Mouse (Mus musculus): ENCODE data around the gene Krtap31-2. TPM values are rescaled to one million over a fixed set of nuclear protein-coding genes. Genes with fewer than 3 reads are reported as not detected.

Krtap31-2 gene
- polyA plus RNA-seq (2014; fragmentation: Nextera tagmentation; extraction: Ambion mirVana), result not detected in 2 replicates

DNA sequence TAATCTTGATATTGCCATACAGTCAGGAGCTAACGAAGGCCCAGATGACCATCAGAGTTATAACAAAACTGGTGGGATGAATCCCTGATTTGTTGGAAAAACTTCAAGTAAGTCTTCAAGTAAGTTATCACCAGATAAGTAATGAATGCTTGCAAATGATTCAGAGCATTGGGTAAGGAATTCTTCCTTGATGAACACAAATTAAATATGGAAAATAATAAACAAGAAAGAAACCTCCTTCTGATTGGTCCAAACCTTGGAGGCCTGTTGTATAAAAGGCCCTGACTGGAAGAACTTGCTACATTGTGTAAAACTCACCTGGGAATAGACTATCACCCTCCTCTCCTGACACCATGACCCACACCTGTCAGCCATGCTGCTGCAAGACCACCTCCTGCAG lies at the start of gene Krtap31-2:
Krtap31-2 (plus strand) TSS at position 301 of the 400 bp plus-strand sequence.
- DNase-seq (ENCODE audit: low spot score) (no peak), ATAC-seq (ENCODE audit: low FRiP score) (no peak)
- Histone ChIP-seq H3K36me3 (ENCODE audit: control insufficient read depth, insufficient read depth, low read length) (no peaks in the 10 kb centered on the region), H3K9me3 (ENCODE audit: control insufficient read depth, low read length) (no peaks in the 10 kb centered on the region), H3K27ac (ENCODE audit: low read depth, low read length) (no peak within 1 kb of the TSS), H3K9ac (ENCODE audit: low read depth, low read length) (no peak within 1 kb of the TSS), H3K27me3 (ENCODE audit: control insufficient read depth, insufficient read depth, low read length) (no peaks in the 10 kb centered on the region), H3K4me1 (replicated peaks; ENCODE audit: control insufficient read depth, insufficient read depth, low read length) (no peaks in the 10 kb centered on the region), H3K4me2 (replicated peaks; ENCODE audit: low read depth, low read length) (no peak within 1 kb of the TSS), H3K4me3 (ENCODE audit: low read depth, low read length) (no peak within 1 kb of the TSS)
- 85% methylated on average over 1 of the region's 1 CpGs for WGBS

GRCm38 (mm10) chr11:99907620-99908019 lies 28.5 kb upstream of the Krtap31-2 start, which contains the start of gene Krtap31-1:
TSS of gene Krtap31-1 (plus strand) at chr11:99907920.
- Histone ChIP-seq H3K36me3 (ENCODE audit: control insufficient read depth, insufficient read depth, low read length) (no peaks in the 10 kb centered on the region), H3K4me3 (ENCODE audit: low read depth, low read length) (no peak within 1 kb of the TSS), H3K27me3 (ENCODE audit: control insufficient read depth, insufficient read depth, low read length) (no peaks in the 10 kb centered on the region), H3K9ac (ENCODE audit: low read depth, low read length) (no peak within 1 kb of the TSS), H3K27ac (ENCODE audit: low read depth, low read length) (no peak within 1 kb of the TSS), H3K4me1 (replicated peaks; ENCODE audit: control insufficient read depth, insufficient read depth, low read length) (no peaks in the 10 kb centered on the region), H3K4me2 (replicated peaks; ENCODE audit: low read depth, low read length) (no peak within 1 kb of the TSS), H3K9me3 (ENCODE audit: control insufficient read depth, low read length) (no peaks in the 10 kb centered on the region)
- DNase-seq (ENCODE audit: low spot score) (no peak), ATAC-seq (ENCODE audit: low FRiP score) (no peak)
- WGBS, result 88% methylated on average over 2 of the region's 2 CpGs

DNA sequence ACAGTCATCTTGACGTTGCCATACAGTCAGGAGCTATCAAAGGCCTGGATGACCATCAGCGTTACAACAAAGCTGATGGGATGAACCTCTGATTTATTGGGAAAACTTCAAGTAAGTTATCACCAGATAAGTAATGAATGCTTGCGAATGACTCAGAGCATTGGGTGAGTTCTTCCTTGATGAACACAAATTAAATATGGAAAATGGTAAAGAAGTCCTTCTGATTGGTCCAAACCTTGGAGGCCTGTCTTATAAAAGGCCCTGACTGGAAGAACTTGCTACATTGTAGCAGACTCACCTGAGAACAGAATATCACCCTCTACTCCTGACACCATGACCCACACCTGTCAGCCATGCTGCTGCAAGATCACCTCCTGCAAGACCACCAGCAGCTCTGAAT lies 21.6 kb upstream of the Krtap31-2 start, which contains the start of gene Gm11565:
Gm11565 (plus strand) TSS at position 301 of the 400 bp plus-strand sequence.
- no peaks in the 10 kb centered on the region for H3K27me3 ChIP-seq (ENCODE audit: control insufficient read depth, insufficient read depth, low read length)
- no peaks in the 10 kb centered on the region; the same call in 1 of the 2 replicates for H3K4me1 ChIP-seq (replicated peaks; ENCODE audit: control insufficient read depth, insufficient read depth, low read length)
- no peaks in the 10 kb centered on the region for H3K9me3 ChIP-seq (ENCODE audit: control insufficient read depth, low read length)
- no peaks in the 10 kb centered on the region for H3K36me3 ChIP-seq (ENCODE audit: control insufficient read depth, insufficient read depth, low read length)
- H3K9ac ChIP-seq (ENCODE audit: low read depth, low read length), result no peak within 1 kb of the TSS
- no peak within 1 kb of the TSS for H3K4me2 ChIP-seq (replicated peaks; ENCODE audit: low read depth, low read length)
- ATAC-seq (ENCODE audit: low FRiP score), result no peak
- DNase-seq (ENCODE audit: low spot score), result no peak
- 89% methylated on average over 3 of the region's 3 CpGs for WGBS
- no peak within 1 kb of the TSS for H3K27ac ChIP-seq (ENCODE audit: low read depth, low read length)
- no peak within 1 kb of the TSS for H3K4me3 ChIP-seq (ENCODE audit: low read depth, low read length)

- Histone ChIP-seq H3K9me3 (ENCODE audit: control insufficient read depth, low read length) (no peaks in the 10 kb centered on the region), H3K27ac (ENCODE audit: low read depth, low read length) (no peak overlapping the region), H3K27me3 (ENCODE audit: control insufficient read depth, insufficient read depth, low read length) (no peaks in the 10 kb centered on the region), H3K4me1 (replicated peaks; ENCODE audit: control insufficient read depth, insufficient read depth, low read length) (no peaks in the 10 kb centered on the region), H3K4me3 (ENCODE audit: low read depth, low read length) (no peak overlapping the region), H3K9ac (ENCODE audit: low read depth, low read length) (no peak overlapping the region), H3K4me2 (replicated peaks; ENCODE audit: low read depth, low read length) (no peak overlapping the region), H3K36me3 (ENCODE audit: control insufficient read depth, insufficient read depth, low read length) (no peaks in the 10 kb centered on the region)
- ATAC-seq (ENCODE audit: low FRiP score), result no peak
- WGBS, result 85% methylated on average over 9 of the region's 9 CpGs
- DNase-seq (ENCODE audit: low spot score), result no peak
These were observed 1.7 kb downstream of the Krtap31-2 start for GRCm38 (mm10) chr11:99937751-99938264.

- Histone ChIP-seq H3K4me2 (replicated peaks; ENCODE audit: low read depth, low read length) (no peak within 1 kb of the TSS), H3K4me1 (replicated peaks; ENCODE audit: control insufficient read depth, insufficient read depth, low read length) (no peaks in the 10 kb centered on the region), H3K9me3 (ENCODE audit: control insufficient read depth, low read length) (no peaks in the 10 kb centered on the region), H3K9ac (ENCODE audit: low read depth, low read length) (no peak within 1 kb of the TSS), H3K4me3 (ENCODE audit: low read depth, low read length) (no peak within 1 kb of the TSS), H3K36me3 (ENCODE audit: control insufficient read depth, insufficient read depth, low read length) (no peaks in the 10 kb centered on the region), H3K27ac (ENCODE audit: low read depth, low read length) (no peak within 1 kb of the TSS), H3K27me3 (ENCODE audit: control insufficient read depth, insufficient read depth, low read length) (no peaks in the 10 kb centered on the region)
- ATAC-seq (ENCODE audit: low FRiP score) (no peak), DNase-seq (ENCODE audit: low spot score) (no peak)
- WGBS, result 91% methylated on average over 2 of the region's 2 CpGs
These were observed 12.1 kb downstream of the Krtap31-2 start, which contains the start of gene Krtap9-5 for GRCm38 (mm10) chr11:99948175-99948574. TSS of gene Krtap9-5 (plus strand) at chr11:99948475.

- ATAC-seq (ENCODE audit: low FRiP score) (no peak), DNase-seq (ENCODE audit: low spot score) (peak; percentile 10)
- Histone ChIP-seq H3K9me3 (ENCODE audit: control insufficient read depth, low read length) (no peaks in the 10 kb centered on the region), H3K4me2 (replicated peaks; ENCODE audit: low read depth, low read length) (no peak overlapping the region), H3K4me1 (replicated peaks; ENCODE audit: control insufficient read depth, insufficient read depth, low read length) (no peaks in the 10 kb centered on the region), H3K27me3 (ENCODE audit: control insufficient read depth, insufficient read depth, low read length) (no peaks in the 10 kb centered on the region), H3K4me3 (ENCODE audit: low read depth, low read length) (no peak overlapping the region), H3K9ac (ENCODE audit: low read depth, low read length) (no peak overlapping the region), H3K27ac (ENCODE audit: low read depth, low read length) (no peak overlapping the region), H3K36me3 (ENCODE audit: control insufficient read depth, insufficient read depth, low read length) (no peaks in the 10 kb centered on the region)
- WGBS, result 56% methylated on average over 6 of the region's 6 CpGs
These were observed 28.1 kb downstream of the Krtap31-2 start for GRCm38 (mm10) chr11:99964213-99964612.

GRCm38 (mm10) chr11:99965961-99966360 lies 29.9 kb downstream of the Krtap31-2 start:
- 69% methylated on average over 2 of the region's 2 CpGs for WGBS

DNA sequence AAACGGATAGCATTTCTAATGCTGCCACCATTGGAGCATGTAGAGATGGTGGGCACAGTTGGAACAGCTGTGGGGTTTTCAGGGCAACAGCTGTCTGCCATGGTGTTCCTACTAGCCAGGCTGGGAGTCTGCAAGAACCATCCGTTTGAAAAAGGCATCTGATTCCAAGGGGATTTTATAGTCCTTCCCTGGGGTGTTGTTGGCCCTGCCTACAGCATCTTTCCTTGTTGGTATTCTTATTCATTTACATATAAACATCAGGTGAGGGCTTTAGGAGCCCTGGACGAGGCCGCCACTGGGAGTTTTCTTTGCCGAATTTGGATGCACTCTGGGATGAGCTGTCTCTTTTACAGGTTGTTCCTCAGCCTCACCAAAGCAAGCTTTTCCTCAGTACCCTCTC lies 42.9 kb downstream of the Krtap31-2 start, which contains the start of gene Krtap29-1:
Krtap29-1 (minus strand) TSS at position 101 of the 400 bp plus-strand sequence.
- no peaks in the 10 kb centered on the region for H3K36me3 ChIP-seq (ENCODE audit: control insufficient read depth, insufficient read depth, low read length)
- no peak for ATAC-seq (ENCODE audit: low FRiP score)
- no peak within 1 kb of the TSS for H3K4me3 ChIP-seq (ENCODE audit: low read depth, low read length)
- 73% methylated on average over 5 of the region's 5 CpGs for WGBS
- H3K9ac ChIP-seq (ENCODE audit: low read depth, low read length), result no peak within 1 kb of the TSS
- H3K4me1 ChIP-seq (replicated peaks; ENCODE audit: control insufficient read depth, insufficient read depth, low read length), result no peaks in the 10 kb centered on the region
- no peaks in the 10 kb centered on the region for H3K9me3 ChIP-seq (ENCODE audit: control insufficient read depth, low read length)
- DNase-seq (ENCODE audit: low spot score), result no peak
- no peak within 1 kb of the TSS for H3K27ac ChIP-seq (ENCODE audit: low read depth, low read length)
- H3K27me3 ChIP-seq (ENCODE audit: control insufficient read depth, insufficient read depth, low read length), result no peaks in the 10 kb centered on the region
- no peak within 1 kb of the TSS for H3K4me2 ChIP-seq (replicated peaks; ENCODE audit: low read depth, low read length)

More at GRCm38 (mm10) chr11:99965961-99966360, 29.9 kb downstream of the Krtap31-2 start:
- Histone ChIP-seq H3K4me1 (replicated peaks; ENCODE audit: control insufficient read depth, insufficient read depth, low read length) (no peaks in the 10 kb centered on the region), H3K36me3 (ENCODE audit: control insufficient read depth, insufficient read depth, low read length) (no peaks in the 10 kb centered on the region), H3K9me3 (ENCODE audit: control insufficient read depth, low read length) (no peaks in the 10 kb centered on the region), H3K9ac (ENCODE audit: low read depth, low read length) (no peak overlapping the region), H3K27me3 (ENCODE audit: control insufficient read depth, insufficient read depth, low read length) (no peaks in the 10 kb centered on the region), H3K4me3 (ENCODE audit: low read depth, low read length) (no peak overlapping the region), H3K27ac (ENCODE audit: low read depth, low read length) (no peak overlapping the region), H3K4me2 (replicated peaks; ENCODE audit: low read depth, low read length) (no peak overlapping the region)
- no peak for ATAC-seq (ENCODE audit: low FRiP score)
- DNase-seq (ENCODE audit: low spot score), result no peak

- Histone ChIP-seq H3K36me3 (ENCODE audit: control insufficient read depth, insufficient read depth, low read length) (no peaks in the 10 kb centered on the region), H3K27me3 (ENCODE audit: control insufficient read depth, insufficient read depth, low read length) (no peaks in the 10 kb centered on the region), H3K4me1 (replicated peaks; ENCODE audit: control insufficient read depth, insufficient read depth, low read length) (no peaks in the 10 kb centered on the region), H3K9me3 (ENCODE audit: control insufficient read depth, low read length) (no peaks in the 10 kb centered on the region), H3K4me2 (replicated peaks; ENCODE audit: low read depth, low read length) (no peak overlapping the region), H3K27ac (ENCODE audit: low read depth, low read length) (no peak overlapping the region), H3K9ac (ENCODE audit: low read depth, low read length) (no peak overlapping the region), H3K4me3 (ENCODE audit: low read depth, low read length) (no peak overlapping the region)
- no peak for DNase-seq (ENCODE audit: low spot score)
- WGBS, result 87% methylated on average over 9 of the region's 9 CpGs
- no peak for ATAC-seq (ENCODE audit: low FRiP score)
These were observed 46.6 kb downstream of the Krtap31-2 start for GRCm38 (mm10) chr11:99982731-99983130.

Data from hindbrain, embryonic 11.5 days (tissue).